Mouse (Mus musculus): ENCODE data around the gene Clcf1.
A peak's percentile ranks its signal among the peaks of the same experiment; 100 is the strongest.

The Clcf1 gene

GRCm38 (mm10) chr19:4193129-4193528 lies 20.9 kb upstream of the Clcf1 start:
- DNase-seq (ENCODE audit: low spot score in 2 of 2): no peak

- no peak for DNase-seq (ENCODE audit: low spot score in 2 of 2)
Observed at GRCm38 (mm10) chr19:4194021-4194724, 19.9 kb upstream of the Clcf1 start.

GRCm38 (mm10) chr19:4194776-4195650 lies 19.0 kb upstream of the Clcf1 start:
- no peak for DNase-seq (ENCODE audit: low spot score in 2 of 2)

- no peak for DNase-seq (ENCODE audit: low spot score in 2 of 2)
Observed at GRCm38 (mm10) chr19:4196048-4196447, 18.0 kb upstream of the Clcf1 start.

- DNase-seq (ENCODE audit: low spot score in 2 of 2): no peak
Observed at GRCm38 (mm10) chr19:4196548-4196947, 17.5 kb upstream of the Clcf1 start.

GRCm38 (mm10) chr19:4197180-4197579 lies 16.9 kb upstream of the Clcf1 start:
- no peak for DNase-seq (ENCODE audit: low spot score in 2 of 2)

GRCm38 (mm10) chr19:4201291-4201909 lies 12.6 kb upstream of the Clcf1 start, which contains the start of gene Rad9a:
TSS of gene Rad9a (minus strand) at chr19:4201662.
- peak; percentile 94 to 95 for DNase-seq (ENCODE audit: low spot score in 2 of 2)

GRCm38 (mm10) chr19:4202149-4202548 lies 11.9 kb upstream of the Clcf1 start:
- no peak for DNase-seq (ENCODE audit: low spot score in 2 of 2)

- no peak for DNase-seq (ENCODE audit: low spot score in 2 of 2)
Observed at GRCm38 (mm10) chr19:4203148-4203547, 10.9 kb upstream of the Clcf1 start.

- no peak for DNase-seq (ENCODE audit: low spot score in 2 of 2)
Observed at GRCm38 (mm10) chr19:4203604-4204326, 10.3 kb upstream of the Clcf1 start.

- DNase-seq (ENCODE audit: low spot score in 2 of 2): no peak
Observed at GRCm38 (mm10) chr19:4204889-4205288, 9.1 kb upstream of the Clcf1 start.

- peak in 1 of 2 experiments; percentile 49 for DNase-seq (ENCODE audit: low spot score in 2 of 2)
Observed at GRCm38 (mm10) chr19:4206971-4207370, 7.1 kb upstream of the Clcf1 start.

- DNase-seq (ENCODE audit: low spot score in 2 of 2): no peak
Observed at GRCm38 (mm10) chr19:4208563-4208962, 5.5 kb upstream of the Clcf1 start.

GRCm38 (mm10) chr19:4211891-4212588 lies 2.0 kb upstream of the Clcf1 start:
- no peak for DNase-seq (ENCODE audit: low spot score in 2 of 2)

- no peak for DNase-seq (ENCODE audit: low spot score in 2 of 2)
Observed at GRCm38 (mm10) chr19:4213524-4213974, 489 bp upstream of the Clcf1 start.

- DNase-seq (ENCODE audit: low spot score in 2 of 2): no peak
Observed at GRCm38 (mm10) chr19:4214771-4215450, 873 bp downstream of the Clcf1 start.

GRCm38 (mm10) chr19:4215451-4215840 lies 1.4 kb downstream of the Clcf1 start:
- DNase-seq (ENCODE audit: low spot score in 2 of 2): no peak

- no peak for DNase-seq (ENCODE audit: low spot score in 2 of 2)
Observed at GRCm38 (mm10) chr19:4216041-4216685, 2.1 kb downstream of the Clcf1 start.

GRCm38 (mm10) chr19:4217140-4217539 lies 3.1 kb downstream of the Clcf1 start:
- no peak for DNase-seq (ENCODE audit: low spot score in 2 of 2)

- DNase-seq (ENCODE audit: low spot score in 2 of 2): no peak
Observed at GRCm38 (mm10) chr19:4217855-4218254, 3.8 kb downstream of the Clcf1 start.
